Mouse (Mus musculus) testis, postnatal 10 days (tissue): ENCODE measurements at regions not wholly inside any gene's neighbourhood (a gene's known extent, or its start where the extent isn't known, plus 50 kb on each side); places are given as distances from the start of the nearest gene placed in this dataset.

Experiments
- DNase-seq: peaks from one replicate; pipeline ENCODE4 v3.0.0; 2021; ENCODE audit warnings: low spot score

DNA sequence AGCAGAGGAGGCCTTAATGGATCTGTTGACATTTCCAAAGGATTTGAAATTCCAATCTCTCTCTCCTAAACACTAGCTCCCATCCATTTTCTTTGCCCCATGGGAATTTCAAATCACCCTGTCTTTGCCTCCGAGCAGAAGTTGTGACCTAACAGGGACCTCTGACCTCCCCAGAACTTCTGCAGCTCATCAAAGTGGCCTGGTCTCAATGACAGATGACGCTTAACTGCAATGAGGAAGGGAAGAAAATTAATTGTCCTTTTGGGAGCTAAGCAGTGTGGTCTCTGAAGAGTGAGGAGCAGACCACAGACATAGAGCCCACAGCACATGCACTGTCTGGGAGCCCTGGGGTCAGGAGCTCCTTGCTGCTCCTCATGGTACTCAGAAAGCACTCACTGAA is 155.3 kb downstream of the Tox3 start:
- DNase-seq, result no peak

DNA sequence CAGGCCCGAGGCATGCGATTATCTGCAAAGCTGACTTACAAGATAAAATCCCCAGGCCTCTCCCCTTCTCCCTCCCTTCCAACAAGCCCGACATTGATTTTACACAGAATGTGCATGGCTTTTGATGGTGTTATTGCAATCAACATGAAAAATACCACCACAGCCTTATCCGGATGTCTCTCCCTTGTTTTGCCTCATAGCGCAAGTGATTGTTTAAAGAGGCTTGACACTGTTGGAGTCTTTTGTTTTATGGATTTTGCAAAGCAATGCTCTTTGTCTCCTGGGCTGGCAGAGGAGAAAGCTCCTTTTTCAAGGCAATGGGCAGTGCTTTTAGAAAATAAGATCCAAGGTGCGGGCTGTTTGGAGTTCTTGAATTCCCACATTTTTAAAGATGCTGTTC is 165.3 kb downstream of the Tox3 start:
- DNase-seq, result no peak

DNA sequence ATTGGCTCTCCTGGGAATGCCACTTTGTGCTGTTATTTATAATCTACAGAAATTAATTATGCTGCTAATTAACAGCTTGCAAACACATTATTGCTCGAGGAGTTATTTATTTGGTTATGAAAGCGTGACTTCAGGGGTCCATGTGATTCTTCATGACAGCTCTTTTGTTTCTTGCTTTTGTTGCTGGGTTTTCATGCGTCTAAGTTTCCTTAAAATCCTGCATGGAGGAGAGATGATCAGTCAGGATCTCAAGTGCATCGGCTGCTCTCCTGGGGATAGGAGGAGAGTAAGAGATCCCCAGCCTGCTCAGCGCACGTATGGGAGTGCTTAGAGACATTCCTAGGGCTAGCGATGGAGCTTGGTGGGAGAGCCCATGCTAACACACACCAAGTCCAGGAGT is 171.4 kb downstream of the Tox3 start:
- DNase-seq, result no peak

DNA sequence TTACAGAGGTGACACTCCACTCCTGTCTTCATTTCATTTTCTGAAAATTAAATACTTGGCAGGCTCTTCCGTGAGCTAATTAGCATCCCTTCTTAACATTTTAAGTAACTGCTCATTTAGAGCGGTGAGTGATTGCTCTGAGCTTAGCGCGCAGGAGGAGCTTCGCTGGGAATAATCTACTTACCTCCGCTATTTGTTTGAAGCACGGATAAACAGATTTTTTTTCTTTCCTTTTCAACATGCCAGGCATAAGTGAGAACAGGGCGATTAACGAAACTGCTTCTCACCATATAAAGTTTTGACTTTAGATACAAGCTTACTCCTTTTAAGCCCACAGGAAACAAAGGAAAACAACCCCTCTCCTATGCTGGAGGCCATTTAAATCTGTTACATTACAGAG is 171.8 kb downstream of the Tox3 start:
- DNase-seq, result no peak

DNA sequence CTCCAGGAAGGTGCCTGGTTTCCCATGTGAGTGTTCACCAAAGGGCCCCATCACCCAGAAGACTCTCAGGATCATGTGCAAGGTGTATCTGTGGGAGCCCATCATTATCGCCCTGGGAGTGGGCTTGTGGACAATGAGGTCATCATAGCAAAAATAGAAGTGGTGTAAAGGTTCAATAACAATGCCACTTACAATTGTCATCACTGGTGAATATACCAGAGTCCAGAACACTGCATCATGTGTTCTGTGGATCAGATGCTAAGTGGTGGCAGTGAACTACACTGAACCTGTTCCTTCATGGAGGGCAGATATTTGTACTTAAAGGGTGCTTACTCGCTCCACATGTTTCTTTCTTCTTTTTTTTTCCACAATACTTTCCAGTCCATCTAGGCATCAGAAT is 181.5 kb downstream of the Tox3 start:
- DNase-seq, result no peak

DNA sequence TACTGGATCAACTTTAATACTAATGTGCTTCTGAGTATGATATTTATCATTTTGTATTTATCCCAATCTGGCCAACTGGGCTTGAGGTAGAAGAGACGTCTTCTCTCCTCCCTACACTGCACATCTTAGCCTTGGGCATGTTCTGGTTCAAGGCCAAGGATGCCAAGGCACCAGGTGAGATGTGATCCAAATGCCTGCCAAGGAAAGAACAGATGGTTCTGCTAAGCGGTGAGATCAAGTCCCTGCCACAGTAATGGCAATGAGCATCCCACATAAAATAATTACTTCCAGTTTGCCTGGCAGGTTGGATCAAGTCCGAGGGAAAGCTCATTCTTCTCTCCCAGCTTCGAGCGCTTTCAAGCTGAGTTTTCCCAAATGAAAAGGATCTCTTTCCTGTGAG is 196.7 kb downstream of the Tox3 start:
- no peak for DNase-seq

DNA sequence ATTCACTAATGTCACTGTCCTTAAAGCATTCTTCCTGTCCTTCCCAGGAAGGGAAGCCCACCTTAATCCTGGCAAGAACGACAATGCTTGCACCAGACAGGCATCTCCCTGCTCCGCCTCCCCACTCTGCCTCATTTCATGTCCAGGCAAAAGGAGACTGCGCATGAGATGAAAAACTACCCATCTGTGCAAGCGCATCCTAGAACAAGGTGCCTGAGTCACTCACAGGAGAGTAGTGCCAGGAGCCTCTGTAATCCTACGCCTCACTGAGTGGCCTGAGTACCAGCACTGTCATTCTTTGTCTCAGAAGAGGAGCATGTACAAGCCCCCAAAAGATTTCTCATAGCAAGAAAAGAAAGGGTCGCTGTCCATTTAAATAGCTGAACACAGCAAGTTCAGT is 198.2 kb downstream of the Tox3 start:
- no peak for DNase-seq

DNA sequence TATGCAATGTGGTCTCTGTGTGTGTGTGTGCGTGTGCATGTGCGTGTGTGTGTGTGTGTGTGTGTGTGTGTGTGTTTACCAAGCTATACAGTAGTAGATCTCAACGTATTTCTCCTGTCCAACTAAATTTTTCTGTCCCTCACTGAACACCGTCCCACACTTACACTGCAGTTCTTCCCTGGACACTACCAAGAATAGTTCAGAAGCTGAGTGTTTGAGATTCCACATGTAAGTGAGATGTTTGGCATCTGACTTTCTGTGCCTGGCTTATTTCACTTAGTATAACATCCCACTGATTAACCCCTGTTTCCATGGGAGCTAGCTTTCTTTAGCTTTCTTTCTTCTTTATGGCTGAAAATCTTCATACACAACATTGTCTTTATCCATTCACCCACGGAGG is 213.5 kb downstream of the Tox3 start:
- no peak for DNase-seq

DNA sequence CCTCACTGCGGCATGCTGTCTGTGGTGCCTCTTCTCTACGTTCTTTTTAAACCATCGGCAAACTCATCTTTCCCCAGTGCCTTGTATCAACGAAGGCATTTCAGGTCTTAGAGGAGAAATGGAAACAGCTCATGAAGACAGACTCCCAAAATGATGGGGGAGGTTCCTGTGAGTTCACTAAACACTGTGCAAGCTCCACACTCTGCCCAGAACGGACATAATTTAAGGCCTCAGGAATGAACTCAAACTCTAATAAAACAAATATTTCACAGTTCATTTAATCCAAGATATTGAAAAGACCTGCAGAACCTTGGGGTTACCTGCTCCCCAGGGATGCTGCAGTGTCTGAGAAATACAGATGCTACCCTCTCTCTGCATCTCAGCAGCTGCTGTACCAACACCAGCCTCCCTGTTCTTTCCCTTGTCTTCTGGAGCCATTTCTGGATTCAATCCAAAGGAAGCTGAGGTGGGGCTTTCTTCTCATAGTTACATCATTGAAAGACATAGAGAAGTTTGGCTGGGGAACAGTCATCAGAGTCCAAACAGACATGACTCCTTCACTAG is 217.4 kb downstream of the Tox3 start:
- DNase-seq, result no peak

DNA sequence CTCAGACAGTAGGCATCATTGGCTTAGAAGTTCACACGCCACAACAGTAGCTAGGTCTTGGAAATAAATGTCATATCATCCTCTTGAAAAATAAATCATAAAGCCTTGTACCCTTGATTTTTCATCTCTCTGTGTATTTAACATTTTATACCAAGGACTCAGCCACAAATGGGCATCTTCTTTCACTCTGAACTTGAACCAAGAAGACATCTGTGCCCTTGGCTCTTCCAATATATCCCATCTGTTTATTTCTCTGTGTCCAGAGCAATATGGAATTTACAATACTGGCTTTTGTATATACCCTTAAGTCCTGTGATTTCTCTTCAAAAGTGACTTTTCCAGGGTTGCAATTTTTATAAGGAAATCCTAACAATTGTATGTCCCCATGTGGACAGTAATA is 222.7 kb downstream of the Tox3 start:
- no peak for DNase-seq

DNA sequence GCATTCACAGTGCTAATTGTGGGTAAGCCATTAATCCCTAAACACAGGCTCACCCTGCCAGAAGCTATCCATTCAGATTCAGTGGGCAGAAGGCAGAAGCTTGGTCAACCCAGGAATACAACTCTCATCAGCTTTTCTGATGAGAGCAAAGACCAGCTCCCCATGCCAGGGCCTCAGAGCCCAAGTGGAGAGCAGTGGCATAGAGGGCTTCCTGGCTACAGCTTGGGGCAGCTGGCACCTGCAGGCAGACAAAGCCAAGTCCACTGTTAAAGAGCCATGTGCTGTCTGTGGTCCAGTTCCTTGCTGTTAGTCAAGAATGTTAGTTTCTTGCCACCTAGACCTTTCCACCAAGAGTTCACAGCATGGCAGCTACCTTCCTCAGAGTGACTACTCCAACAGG is 225.0 kb downstream of the Tox3 start:
- DNase-seq, result no peak

DNA sequence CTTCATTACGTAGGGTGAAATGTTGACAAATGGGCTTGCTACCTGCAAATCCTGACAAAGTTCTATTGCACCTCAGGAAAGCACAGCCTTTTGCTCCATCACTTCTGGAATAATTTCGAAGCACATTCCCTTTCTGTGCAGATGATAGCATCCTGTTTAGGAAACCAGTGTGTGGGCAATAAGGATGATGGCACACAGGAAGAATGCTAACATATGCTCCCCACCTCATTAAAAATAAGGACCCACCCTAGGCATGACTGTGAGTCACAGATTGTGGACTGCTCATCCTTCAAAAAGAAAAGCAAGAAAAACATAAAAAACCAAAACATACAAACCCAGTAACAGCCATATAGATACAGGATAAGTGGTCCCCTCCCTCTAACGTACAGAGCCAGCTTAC is 226.2 kb downstream of the Tox3 start:
- DNase-seq, result no peak

DNA sequence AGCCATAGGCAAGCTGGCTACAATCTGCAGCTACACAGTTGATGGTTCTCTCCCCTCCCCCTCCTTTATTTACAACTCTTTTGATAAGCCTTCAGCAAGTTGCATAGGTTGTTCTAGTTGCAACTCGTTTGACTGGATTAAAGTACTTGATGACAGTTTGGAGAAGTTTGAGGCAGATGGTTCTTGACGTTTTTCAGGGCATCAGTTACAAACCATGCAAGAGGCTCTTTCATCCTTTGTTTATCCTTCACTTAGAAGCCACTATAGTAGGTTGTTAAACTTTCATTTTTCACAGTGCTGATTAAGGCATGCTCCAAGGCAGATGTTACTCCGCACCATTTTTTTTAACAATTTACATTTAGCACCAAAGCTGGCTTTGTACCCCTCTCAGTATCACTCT is 227.1 kb downstream of the Tox3 start:
- no peak for DNase-seq

DNA sequence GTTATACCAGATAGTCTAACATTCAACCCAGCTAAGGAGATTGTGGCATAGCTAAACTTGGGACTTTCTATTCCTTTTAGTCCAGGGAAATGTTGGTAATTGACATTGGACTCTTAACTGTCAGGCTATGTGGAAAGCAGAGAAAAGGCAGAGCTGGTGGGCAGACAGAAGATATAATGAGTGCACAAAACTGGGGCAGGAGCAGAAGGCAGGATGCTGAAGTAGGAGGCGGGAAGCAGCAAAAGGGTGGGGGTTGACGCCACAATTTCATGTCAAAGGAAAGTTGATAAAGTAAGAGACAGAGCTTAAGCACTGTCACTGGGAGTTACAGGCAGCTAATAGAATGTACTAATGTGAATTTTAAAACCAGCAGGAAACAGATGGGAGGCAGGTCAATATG is 232.7 kb downstream of the Tox3 start:
- no peak for DNase-seq

DNA sequence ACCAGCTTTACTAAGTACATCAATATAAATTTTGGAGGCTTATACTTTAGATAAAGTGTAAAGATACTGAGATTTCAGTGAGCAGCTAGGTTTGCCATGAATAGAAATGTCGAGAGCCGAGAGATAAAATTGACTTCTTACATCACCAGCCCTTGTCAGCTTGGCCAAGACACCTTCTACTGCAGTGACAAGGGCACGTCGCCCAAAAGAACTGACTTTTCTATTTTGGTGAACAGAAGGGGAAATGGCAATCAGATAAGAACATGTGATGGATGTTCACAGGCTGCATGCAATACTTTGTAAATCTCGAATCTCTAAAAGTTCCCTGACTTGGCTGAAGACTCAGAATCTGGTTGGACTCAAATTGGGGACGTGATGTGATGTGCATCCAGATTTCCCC is 247.6 kb downstream of the Tox3 start:
- no peak for DNase-seq

DNA sequence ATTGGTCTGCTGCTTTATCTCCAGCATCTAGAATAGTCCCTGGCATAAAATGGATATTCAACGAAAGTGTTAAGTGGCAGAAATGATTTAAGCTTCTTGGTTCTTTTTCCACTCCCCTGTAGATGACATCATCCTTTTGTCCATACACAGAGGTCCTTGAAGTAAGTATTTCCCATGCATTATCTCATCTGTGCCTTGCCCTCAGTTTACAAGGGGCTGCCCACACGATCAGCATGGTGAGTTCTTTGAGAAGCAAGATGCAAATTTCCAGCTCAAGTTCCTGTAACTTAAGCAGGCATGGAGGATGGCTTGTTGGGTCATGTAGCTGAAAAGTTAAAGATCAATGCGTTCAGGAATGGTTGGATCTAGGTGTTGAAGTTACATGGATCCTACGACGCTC is 265.5 kb downstream of the Tox3 start:
- DNase-seq, result no peak

DNA sequence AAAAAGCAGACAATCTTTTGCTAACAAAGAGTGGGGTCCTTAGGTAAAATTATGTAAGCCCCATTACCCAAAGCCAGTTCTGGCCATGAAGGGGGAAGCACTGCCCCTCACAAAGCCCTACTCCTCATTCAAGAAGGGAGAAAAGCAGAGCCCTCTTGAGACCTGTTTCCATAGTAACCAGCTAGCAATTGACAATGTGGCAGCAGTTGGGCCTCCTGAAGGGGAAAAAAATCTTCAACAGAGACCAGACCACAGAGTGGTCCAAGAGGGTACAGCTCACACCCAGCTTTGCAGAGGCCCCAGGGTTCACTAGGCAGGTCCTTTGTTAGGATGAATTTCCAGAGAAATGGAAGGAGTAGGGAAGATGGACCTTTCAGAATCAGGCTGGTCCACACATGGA is 271.8 kb downstream of the Tox3 start:
- no peak for DNase-seq

DNA sequence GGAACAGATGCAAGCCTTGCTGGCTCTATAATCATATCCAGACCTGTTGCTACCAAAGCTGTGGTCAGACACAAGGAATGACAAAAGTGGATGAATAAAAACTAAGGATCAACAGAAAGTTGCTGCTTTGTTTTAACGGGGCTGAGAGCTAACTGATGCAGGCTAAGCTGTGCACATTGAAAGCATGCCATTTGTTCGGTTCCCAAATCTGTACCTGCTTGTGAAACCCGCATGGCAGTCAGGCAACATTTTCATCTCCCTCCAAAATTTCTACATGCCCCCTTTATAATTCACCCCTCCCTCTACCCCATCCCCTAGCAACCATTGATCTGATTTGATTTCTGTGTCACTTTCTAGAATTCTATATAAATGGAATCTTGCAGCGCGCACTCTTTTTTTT is 272.3 kb downstream of the Tox3 start:
- no peak for DNase-seq

DNA sequence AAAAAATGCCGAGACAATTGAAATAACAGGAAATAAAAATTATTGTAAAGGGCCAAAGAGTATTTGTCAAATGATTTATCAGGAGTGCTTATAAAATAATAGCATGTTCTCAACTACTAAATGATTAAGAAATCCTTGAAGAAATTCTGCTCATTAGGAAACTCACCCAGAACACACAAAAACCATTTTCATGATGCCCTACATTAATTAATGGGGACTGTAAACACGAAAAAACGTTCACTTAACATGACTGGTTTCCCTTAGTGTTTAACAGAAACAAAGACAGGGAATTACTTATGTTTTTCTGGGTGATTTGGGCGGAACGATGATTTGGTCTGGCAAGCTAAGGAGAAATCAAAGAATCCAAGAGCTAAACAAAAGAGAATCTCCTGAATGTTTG is 278.1 kb downstream of the Tox3 start:
- no peak for DNase-seq

DNA sequence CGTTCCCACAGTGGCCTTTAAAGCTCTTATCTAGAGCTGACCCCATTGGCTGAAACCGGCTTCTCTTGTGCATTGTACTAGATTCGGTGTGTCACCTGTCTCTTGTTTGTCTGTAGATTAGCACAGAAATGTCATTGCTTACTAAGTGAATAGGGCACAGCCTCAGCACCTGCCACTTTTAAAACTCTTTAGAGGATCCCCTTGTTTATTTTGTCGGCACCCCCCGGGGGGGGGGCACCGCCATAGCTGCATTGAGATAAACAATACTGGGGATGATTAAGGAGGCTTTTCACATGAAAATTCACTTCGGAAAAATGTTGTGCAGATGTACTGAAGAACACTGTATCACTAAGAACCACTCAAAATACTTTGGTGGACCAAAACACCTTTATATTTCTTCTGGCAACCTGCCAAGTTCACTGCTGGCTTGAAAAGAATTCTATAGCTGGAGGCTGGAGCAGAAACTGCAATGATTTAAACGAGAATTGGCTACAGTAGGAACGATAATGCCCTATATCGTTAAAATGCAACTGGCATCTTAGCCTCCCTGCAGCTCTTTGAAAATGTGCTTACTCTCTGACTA is 278.6 kb downstream of the Tox3 start:
- no peak for DNase-seq

DNA sequence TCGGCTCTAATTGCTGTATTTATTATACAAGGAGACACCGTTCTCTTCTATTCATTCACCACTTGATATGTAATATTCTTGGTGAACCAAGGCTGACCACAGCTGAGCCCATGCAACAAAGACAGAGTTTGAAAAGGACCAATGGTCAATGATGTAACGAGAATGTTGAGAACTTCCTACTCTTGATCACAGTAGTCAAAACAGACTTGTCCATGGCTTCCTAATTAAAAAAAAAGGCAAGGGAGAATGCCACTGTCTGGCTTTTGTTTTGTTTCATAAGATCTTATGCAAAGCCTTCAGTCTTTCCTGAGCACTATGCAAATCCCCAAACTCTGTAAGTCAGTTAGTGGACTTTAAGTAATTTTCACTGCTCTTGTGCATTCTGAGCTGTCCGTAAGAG is 279.7 kb downstream of the Tox3 start:
- no peak for DNase-seq

DNA sequence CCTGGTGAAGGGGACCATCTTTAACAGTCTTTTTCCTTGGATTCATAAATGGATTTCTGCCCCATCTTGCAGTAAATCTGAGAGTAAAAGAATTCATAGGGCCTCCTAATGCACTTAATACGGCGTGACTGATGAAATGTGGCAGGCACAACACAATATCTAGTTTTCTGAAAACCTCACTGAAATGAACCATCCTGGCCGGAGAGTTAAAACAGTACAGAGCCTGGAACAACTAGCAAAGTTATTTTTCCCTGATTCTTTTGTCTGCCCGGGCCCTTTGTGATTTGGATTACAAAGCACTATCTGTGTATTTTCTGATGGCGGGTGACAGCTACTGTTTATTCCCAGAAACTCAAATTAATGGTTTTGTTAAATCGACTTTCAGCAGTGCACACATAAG is 283.8 kb downstream of the Tox3 start:
- no peak for DNase-seq

DNA sequence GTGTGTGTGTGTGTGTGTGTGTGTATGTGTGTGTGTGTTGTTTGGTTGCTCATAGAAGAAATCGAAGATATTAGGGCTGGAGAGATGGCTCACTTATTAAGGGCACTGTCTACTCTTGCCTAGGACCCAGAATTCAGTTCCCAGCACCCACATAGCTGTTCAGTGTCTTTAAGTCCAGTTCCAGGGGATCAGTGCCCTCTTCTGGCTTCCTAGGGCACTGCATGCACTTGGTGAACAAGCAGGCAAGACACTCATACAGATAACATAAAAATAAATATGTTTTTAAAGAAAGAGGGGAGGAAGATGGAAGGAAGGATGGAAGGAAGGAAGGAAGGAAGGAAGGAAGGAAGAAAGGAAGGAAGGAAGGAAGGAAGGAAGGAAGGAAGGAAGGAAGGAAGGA is 284.9 kb downstream of the Tox3 start:
- DNase-seq, result no peak

DNA sequence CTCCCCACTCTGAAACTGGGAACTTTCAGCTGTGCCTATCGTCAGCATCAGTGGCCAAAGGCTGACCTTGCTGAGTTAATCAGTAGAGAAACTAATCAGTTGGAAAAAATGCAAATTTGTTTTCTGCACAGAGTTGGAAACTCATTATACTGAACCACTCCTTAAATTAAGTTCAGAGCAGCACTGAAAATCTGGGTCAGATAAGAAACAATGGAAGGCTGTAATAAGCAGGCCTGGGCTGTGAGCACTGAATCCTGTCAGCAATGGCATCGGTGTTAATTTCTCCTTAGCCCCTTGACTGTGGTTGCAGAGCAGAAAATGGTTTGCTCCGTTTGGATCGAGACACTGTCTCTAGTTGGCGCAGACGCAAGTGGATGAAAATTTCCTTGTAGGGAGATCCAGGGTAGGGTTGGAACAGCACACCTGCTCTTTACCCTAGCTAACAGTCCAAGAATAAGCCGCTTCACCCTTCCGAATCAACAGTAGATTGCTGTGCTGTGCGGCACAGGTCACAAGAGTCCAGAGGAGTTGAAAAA is 289.4 kb downstream of the Tox3 start:
- no peak for DNase-seq

DNA sequence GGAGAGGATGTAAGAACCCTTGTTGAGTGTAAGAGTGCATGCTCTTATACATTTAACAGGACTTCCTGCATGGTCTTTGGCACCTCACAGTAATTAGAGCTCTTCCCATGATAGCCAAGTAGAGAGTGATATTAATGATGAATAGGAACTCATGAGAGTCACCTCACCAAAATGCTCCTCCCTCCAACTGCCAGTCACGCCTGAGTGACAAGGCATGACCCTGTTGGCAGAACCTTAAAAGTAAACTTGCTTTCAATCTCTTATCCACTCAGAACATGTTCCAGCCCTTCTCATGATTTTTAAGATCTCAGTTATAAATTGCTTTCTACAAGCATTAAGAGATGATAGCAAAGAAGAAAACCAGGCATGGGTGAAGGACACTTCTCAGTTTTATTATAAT is 291.8 kb downstream of the Tox3 start:
- DNase-seq, result no peak
